Mouse (Mus musculus) layer of hippocampus, postnatal 25 days (tissue): ENCODE data around the gene Trim47. TPM values are rescaled to one million over a fixed set of nuclear protein-coding genes. Genes with fewer than 3 reads are reported as not detected.

ENCODE experiments used
- DNase-seq, 2 experiments: peaks; one replicate each; pipeline ENCODE4 v3.0.0; 2022; ENCODE audit warnings: mixed read lengths in 2 of 2, low spot score in 1 of 2; ENCODE audit errors: extremely low spot score in 1 of 2
- total RNA-seq, 2 experiments: library from RNA; stranded (reverse); gene quantifications; 2 replicates each; pipeline ENCODE4 v1.2.3; 2021

Gene Trim47
- total RNA-seq, 2 experiments from 2014 or later: 5.6 to 5.9 TPM

DNA sequence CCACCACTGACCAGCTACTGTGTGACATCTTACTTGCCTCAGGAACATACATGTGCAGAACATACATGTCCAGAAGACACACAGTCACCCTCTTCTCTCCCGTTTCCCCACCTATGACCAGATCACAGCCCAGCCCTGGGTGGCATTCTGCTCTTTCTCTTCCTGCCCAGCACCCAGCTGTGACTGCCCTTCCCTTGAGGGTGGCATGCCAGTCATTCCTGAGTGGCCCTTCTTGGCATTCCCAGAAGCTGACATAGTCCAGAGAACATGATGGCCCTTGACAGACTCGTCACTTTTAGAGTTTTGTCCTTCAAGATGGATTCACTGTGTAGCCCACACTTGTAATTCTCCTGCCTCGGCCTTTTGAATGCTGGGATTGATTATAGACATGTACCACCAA is 54.4 kb downstream of the Trim47 start:
- no peak for DNase-seq

DNA sequence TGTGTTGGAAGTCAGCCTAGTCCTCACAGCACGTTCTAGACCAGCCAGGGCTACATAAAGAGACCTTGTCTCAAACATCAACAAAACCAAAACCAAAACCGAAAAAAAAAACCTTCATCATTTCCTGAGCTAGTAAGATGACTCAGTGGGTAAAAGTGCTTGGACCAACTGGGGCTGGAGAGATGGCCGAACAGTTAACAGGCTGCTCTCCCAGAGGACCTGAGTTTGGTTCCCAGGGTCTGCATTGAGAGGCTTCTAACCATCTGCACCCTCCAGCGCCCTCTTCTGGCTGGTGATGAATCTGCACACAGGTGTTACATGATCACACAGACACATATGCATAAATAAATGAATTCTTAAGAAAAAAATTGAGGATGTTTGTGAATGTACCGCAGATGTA is 55.5 kb downstream of the Trim47 start:
- no peak for DNase-seq

DNA sequence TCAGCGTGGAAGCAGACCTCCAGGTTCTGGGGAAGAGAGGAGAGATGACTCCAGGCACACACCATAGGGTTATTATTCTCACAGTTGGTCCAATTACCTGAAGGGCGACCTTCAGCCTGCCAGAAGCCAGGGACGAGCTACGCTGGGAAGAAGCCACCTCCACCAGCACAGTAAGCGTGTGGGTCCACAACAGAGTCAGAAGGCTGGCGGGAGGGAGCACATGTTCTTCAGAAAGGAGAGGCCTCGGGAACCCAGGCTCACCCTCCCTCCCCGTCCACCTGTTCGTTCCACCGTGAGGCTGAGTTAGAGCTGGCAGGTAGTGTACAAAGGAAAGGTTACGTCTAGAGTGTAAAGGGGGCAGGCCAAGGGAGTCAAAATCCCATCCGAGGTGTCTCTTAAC is 61.7 kb downstream of the Trim47 start:
- no peak for DNase-seq

GRCm38 (mm10) chr11:116064187-116064867 is 62.7 kb downstream of the Trim47 start:
- no peak for DNase-seq

- DNase-seq: no peak
Measured at GRCm38 (mm10) chr11:116063562-116063961, 63.4 kb downstream of the Trim47 start.

- no peak for DNase-seq
Measured at GRCm38 (mm10) chr11:116062521-116062920, 64.5 kb downstream of the Trim47 start.

GRCm38 (mm10) chr11:116061641-116062415 is 65.2 kb downstream of the Trim47 start:
- DNase-seq: no peak

DNA sequence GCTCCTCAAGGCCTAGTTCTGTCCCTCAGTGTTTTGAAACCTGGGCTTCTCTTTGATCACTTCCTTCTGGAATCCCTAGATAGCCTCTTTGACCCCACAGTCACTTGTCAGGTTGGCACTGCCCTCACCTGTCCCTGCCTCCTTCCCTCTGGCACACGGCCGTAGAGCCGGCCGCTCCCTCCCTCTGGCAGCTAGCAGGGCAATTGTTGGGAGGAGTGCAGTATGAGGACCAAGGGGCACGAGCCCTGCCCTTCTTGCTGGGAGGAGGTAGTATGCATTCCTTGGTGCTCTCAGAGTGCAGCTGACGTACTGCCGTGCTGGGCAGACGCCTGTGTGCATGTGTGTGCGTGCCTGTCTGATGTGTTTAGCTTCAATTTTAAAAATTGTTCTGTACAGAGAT is 66.4 kb downstream of the Trim47 start:
- DNase-seq: no peak

DNA sequence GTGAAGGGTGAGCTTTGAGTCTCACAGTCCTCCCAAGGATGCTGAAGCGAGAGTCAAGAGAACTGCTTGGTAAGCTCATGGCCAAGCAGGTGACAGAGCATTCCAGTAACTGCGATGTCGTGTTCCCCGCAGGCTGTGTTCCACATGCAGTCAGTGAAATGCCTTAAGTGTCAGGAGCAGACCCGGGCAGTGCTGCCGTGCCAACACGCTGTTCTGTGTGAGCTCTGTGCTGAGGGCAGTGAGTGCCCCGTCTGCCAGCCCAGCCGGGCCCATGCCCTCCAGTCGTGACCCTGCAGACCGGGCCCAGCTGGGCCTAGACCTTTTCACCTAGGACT is 67.4 kb downstream of the Trim47 start:
- DNase-seq: no peak

DNA sequence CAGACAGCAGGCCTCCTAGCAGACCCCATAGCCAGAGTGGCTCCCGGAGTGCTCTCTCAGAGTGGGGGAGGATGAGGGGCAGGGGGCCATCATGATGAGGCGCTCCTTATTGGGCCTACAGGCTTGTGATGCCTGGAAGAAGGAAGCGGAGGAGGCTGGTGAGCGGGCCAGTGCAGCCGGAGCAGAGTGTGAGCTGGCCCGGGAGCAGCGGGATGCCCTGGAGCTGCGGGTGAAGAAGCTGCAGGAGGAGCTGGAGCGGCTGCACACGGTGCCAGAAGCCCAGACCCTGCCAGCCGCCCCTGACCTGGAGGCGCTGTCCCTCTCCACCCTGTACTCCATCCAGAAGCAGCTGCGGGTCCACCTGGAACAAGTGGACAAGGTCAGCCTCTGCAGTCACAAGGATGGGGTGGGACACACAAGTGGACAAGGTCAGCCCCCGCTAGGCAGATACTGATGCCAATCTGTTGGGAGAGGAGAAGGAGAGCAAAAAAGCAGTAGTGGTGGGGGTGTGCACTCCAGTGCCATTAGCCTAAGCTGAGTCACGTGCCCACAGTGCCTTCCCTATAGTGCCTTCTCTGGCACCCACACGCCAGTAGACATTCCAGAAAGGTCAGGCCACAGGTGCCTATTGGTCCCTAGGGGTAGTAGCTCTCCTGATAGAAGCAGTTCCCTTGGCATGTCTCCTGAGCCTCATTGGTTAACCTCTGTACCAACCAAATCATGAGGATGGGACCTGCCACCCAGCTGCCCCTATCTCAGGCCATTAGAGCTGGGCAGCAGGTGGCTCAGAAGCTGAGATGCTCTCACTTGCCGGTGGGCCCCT is 67.9 kb downstream of the Trim47 start:
- DNase-seq: no peak

DNA sequence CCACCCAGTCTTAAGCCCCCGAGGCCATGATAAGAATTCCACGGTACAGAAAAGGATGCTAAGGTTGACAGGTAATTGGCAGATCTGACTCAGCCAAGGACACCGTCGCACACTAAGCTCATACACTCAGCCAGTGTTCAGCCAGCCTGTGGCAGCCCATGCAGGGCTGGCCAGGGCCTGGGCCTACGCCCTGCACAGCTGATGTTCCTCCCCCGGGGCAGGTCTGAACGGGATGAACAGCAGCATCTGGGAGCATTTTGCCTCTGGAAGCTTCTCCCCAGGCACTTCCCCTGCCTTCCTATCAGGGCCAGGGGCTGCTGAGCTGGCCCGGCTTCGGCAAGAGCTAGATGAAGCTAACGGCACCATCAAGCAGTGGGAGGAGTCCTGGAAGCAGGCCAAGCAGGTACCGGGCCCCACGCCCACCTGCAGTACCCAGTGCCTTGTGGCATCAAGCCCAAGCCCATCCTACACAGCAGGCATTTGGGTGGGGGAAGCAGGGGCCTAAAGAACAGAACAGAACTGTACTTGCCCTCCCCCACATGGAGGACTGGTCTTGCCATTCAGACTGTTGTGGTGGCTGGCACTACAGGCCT is 68.9 kb downstream of the Trim47 start:
- no peak for DNase-seq

DNA sequence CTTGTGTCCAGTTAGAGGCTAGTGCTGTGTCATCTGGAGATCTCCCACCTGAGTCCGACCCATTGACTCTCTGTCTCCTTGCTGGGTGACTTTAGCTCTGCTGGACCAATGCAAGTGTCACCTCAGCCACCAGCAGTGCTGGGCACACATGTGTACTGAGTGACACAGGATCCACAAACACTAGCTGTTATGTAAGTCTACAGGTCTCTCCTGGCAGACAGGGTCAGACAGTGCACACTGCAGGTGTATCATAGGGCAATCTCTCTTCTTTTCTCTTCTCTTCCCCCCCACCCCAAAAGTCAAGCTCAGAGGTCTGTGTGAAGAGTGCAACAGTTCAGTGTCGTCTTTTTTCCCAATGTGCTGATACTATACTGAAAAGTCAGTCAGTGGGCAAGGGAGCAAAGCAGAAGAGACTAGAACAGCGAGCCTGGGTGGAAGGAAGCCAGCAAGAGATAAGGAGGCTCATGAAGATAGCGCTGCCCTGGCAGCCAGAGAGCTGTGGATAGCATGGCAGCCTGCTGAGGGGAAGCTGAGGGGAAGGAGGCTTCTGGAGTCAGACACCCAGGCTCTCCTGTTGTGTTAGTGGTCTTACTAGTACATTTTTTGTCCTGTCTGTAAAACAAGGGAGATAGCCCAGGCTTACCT is 69.7 kb downstream of the Trim47 start:
- no peak for DNase-seq

DNA sequence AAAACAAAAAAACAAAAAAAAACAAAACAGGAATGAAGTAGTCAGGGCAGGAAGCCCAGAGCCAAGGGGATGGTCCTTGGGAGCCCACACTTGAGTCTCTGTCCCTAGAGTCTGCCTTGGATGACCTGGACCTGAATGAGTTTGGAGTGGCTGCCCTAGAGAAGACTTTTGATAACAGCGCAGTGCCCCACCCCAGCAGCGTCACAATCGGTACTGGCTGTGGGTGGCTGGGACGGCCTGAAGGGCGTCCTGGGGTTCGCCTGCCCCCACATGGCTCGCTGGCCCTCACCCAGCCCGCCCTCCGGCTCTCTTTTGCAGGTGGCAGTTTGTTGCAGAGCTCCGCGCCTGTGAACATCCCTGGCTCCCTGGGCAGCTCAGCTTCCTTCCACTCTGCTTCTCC is 71.1 kb downstream of the Trim47 start:
- no peak for DNase-seq

Other genes with a start within 250 kb of the Trim47 start
- 1 to 10 TPM in 1 of 2 experiments, under 1 TPM in 1; 0.54 to 1.2 TPM for gene Smim5, start 227.2 kb downstream of the Trim47 start, total RNA-seq
- not detected for gene Smim6, start 215.2 kb downstream of the Trim47 start, total RNA-seq
- 10 to 100 TPM; 33.1 to 47.4 TPM for gene Sap30bp, start 193.9 kb downstream of the Trim47 start, total RNA-seq
- 10 to 100 TPM; 25.7 to 28.4 TPM for gene Recql5, start 193.7 kb downstream of the Trim47 start, total RNA-seq
- 1 to 10 TPM; 5.2 to 6.5 TPM for gene Itgb4, start 152.5 kb downstream of the Trim47 start, total RNA-seq
- gene Galk1, start 114.5 kb downstream of the Trim47 start, total RNA-seq: 10 to 100 TPM; 14.0 to 16.9 TPM
- gene H3f3b, start 99.2 kb downstream of the Trim47 start, total RNA-seq: 100 to 1,000 TPM; 281 to 291 TPM
- 10 to 100 TPM; 19.6 to 23.2 TPM for gene Unk, start 96.9 kb downstream of the Trim47 start, total RNA-seq
- gene Unc13d, start 49.2 kb downstream of the Trim47 start, total RNA-seq: 1 to 10 TPM; 1.3 to 2.4 TPM
- 100 to 1,000 TPM; 390 to 418 TPM for gene Wbp2, start 40.2 kb downstream of the Trim47 start, total RNA-seq
- 1 to 10 TPM; 6.2 to 7.1 TPM for gene Trim65, start 3.9 kb upstream of the Trim47 start, total RNA-seq
- gene Mrpl38, start 11.7 kb upstream of the Trim47 start, total RNA-seq: 10 to 100 TPM; 59.1 to 62.7 TPM
- gene Fbf1, start 41.0 kb upstream of the Trim47 start, total RNA-seq: 10 to 100 TPM; 74.6 to 96.0 TPM
- gene Ten1, start 71.6 kb upstream of the Trim47 start, total RNA-seq: 10 to 100 TPM; 41.4 to 45.1 TPM
- gene Acox1, start 71.8 kb upstream of the Trim47 start, total RNA-seq: 100 to 1,000 TPM; 117 to 118 TPM
- gene Evpl, start 110.9 kb upstream of the Trim47 start, total RNA-seq: under 1 TPM; 0.26 to 0.59 TPM
- 10 to 100 TPM; 61.5 to 61.7 TPM for gene Srp68, start 147.0 kb upstream of the Trim47 start, total RNA-seq
- not detected for gene Galr2, start 153.7 kb upstream of the Trim47 start, total RNA-seq
- gene Exoc7, start 180.0 kb upstream of the Trim47 start, total RNA-seq: 10 to 100 TPM; 85.0 to 87.2 TPM
- 1 to 10 TPM; 5.4 to 7.1 TPM for gene Foxj1, start 208.2 kb upstream of the Trim47 start, total RNA-seq